Mouse (Mus musculus) A20 (cell line): ENCODE results near the gene Cd52.
A peak's percentile ranks its signal among the peaks of the same experiment; 100 is the strongest.
"Not testable (repeated sequence)": the region's sequence is repeated elsewhere in the genome, so short reads cannot be mapped to it uniquely, and the experiment has no call there.

Experiments used
- DNase-seq: peaks from one replicate; pipeline ENCODE4 v3.0.0-alpha.2; 2011; ENCODE audit warnings: low read depth, low spot score

Cd52 gene

GRCm38 (mm10) chr4:134094923-134095547 lies at the start of gene Cd52:
TSS of gene Cd52 (minus strand) at chr4:134095082.
- DNase-seq = peak; percentile 92

- DNase-seq = not testable (repeated sequence)
These were observed 49.4 kb upstream of the Cd52 start for GRCm38 (mm10) chr4:134144297-134144696.

- peak; percentile 50 for DNase-seq
These were observed 44.0 kb upstream of the Cd52 start for GRCm38 (mm10) chr4:134138857-134139256.

- no peak for DNase-seq
These were observed 41.5 kb upstream of the Cd52 start for GRCm38 (mm10) chr4:134136280-134136926.

GRCm38 (mm10) chr4:134132519-134133095 lies 37.7 kb upstream of the Cd52 start:
- DNase-seq = no peak

- no peak for DNase-seq
These were observed 37.2 kb upstream of the Cd52 start for GRCm38 (mm10) chr4:134132117-134132516.

GRCm38 (mm10) chr4:134129482-134129881 lies 34.6 kb upstream of the Cd52 start:
- no peak for DNase-seq

GRCm38 (mm10) chr4:134128983-134129362 lies 34.1 kb upstream of the Cd52 start:
- DNase-seq = no peak

GRCm38 (mm10) chr4:134128221-134128982 lies 33.5 kb upstream of the Cd52 start, which contains the start of gene Sh3bgrl3:
TSS of gene Sh3bgrl3 (minus strand) at chr4:134128789.
- DNase-seq = peak; percentile 92

GRCm38 (mm10) chr4:134127793-134128192 lies 32.9 kb upstream of the Cd52 start:
- no peak for DNase-seq

GRCm38 (mm10) chr4:134127121-134127455 lies 32.2 kb upstream of the Cd52 start:
- no peak for DNase-seq

GRCm38 (mm10) chr4:134126300-134127120 lies 31.6 kb upstream of the Cd52 start:
- no peak for DNase-seq

- DNase-seq = no peak
These were observed 30.6 kb upstream of the Cd52 start for GRCm38 (mm10) chr4:134125383-134126060.

GRCm38 (mm10) chr4:134123680-134124551 lies 29.0 kb upstream of the Cd52 start:
- peak; percentile 72 for DNase-seq

- no peak for DNase-seq
These were observed 28.3 kb upstream of the Cd52 start for GRCm38 (mm10) chr4:134123147-134123546.

- DNase-seq = peak; percentile 41
These were observed 27.4 kb upstream of the Cd52 start for GRCm38 (mm10) chr4:134122281-134122680.

GRCm38 (mm10) chr4:134121571-134121970 lies 26.7 kb upstream of the Cd52 start:
- peak; percentile 68 for DNase-seq

GRCm38 (mm10) chr4:134120916-134121315 lies 26.0 kb upstream of the Cd52 start:
- DNase-seq = no peak

- DNase-seq = peak; percentile 39
These were observed 25.4 kb upstream of the Cd52 start for GRCm38 (mm10) chr4:134120192-134120805.
